Mouse (Mus musculus) natural killer cell, adult 2 months (primary cell): Measurements from ENCODE around the gene Ogdh.

Experiments used
- DNase-seq, 2 experiments: peaks; one replicate each; pipeline ENCODE4 v3.0.0; 2022; ENCODE audit warnings: low spot score in 2 of 2

Ogdh gene

DNA sequence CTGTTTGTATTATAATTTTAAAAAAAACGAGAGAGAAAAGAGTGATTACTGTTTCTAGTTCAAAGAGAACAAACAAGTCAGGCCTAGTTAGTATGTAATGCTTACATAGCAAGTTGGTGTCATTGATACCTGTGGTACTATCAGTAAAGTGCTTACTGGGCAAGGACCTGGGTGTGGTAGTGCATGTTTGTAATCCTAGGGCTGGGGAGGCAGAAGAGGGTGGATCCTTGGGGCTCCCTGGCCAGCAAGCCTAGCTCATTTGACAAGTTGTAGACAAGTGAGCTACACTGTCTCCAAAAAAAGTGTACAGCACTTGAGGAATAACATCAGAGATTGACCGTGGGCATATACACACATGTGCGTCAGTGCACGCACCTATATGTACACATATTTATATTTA, 3.2 kb downstream of the Ogdh start:
- no peak for DNase-seq

DNA sequence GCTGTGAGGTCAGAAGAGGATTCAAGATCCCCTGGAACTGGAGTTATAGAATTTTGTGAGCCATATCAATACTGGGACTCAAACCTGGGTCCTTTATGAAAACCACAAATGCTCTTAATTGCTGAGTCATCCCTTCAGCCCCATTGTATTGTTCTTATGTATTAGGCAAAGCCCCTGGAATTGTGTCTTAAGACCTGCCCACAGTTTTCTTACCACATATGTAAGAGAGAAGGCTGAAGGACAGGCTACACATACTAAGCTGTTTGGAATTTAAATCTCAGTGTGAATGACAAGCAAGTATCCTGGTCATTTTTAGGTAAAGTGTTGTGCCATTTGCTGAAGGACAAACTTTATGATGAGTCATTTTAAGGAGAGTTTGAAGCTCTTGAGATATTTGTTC, 4.6 kb downstream of the Ogdh start:
- no peak for DNase-seq

DNA sequence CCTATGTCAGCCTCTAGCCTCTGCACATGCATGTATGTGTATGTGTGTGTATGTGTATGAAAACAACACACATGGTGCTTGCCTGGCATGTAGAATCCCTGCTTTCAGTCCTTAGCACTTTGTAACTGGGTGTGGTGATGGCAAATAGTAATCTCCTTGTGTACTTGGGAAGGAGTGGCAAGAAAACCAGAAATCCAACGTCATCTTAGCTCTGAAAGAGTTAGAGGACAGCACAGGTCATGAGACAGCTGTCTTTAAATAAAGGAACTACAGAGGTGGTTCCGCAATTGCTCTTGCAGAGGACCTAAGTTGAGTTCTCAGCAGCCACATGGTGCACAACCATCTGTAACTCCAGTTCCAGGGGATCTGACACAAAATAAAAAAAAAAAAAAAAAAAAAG, 8.0 kb downstream of the Ogdh start:
- no peak for DNase-seq

DNA sequence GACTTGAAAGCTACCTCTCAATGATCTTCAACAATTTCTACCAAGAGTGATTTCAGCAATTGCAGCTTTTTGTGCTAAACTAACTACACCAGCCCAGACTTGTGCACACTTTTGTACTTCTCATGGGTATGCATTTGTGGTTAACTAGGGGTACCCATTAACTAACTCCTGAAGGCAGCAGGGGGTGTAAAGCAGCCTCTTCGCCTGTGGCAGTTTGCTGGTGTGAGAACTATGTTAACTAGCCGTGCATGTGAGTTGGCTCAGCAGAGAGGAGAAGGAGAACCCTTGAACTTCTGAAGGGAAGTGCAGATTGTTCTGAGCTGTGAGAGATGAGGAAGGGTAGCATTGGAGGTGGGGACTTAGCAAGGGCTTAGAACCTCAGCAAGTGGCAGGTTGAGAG, 11.4 kb downstream of the Ogdh start:
- no peak for DNase-seq

DNA sequence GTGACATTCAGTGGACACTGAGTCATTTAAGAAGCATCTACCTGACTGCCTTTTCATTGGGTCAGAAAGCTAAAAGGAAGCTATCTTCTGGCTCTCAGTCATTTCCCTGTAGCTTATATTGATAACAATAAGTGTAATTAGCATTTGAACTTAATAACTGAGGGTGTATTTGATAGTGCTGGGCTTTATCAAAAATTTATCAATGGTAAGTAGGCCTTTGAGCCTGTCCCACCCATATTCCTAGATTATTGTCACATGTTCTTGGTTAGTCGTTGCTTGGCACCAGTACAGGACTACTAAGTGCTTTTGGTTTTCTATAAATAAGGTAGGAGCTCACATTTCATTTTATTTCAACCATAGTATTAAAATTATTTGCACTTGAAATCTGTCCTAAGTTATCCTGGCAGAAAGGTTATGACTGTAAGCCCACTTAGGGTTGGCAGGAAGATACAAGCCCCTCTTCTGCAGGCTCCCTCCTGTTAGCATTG, 14.6 kb downstream of the Ogdh start:
- DNase-seq: no peak

DNA sequence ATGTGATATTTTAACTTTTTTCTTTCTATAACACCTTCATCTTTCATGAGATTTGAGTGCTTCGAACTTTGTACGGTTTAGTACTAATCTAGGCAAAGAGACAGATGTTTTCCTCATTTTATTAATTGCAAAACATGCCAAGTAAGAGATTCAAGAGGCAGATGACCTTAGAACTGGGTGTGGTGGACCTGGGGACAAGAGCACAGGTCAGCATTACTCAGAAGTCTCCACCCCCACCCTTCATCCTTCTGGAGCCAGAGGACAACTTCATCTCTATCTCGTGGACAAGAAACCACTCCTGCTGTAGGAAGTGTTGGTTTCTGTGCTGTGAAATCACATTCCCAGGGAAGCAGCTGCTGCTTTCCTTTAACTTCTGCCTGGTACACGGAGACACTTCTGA, 16.7 kb downstream of the Ogdh start:
- no peak for DNase-seq

DNA sequence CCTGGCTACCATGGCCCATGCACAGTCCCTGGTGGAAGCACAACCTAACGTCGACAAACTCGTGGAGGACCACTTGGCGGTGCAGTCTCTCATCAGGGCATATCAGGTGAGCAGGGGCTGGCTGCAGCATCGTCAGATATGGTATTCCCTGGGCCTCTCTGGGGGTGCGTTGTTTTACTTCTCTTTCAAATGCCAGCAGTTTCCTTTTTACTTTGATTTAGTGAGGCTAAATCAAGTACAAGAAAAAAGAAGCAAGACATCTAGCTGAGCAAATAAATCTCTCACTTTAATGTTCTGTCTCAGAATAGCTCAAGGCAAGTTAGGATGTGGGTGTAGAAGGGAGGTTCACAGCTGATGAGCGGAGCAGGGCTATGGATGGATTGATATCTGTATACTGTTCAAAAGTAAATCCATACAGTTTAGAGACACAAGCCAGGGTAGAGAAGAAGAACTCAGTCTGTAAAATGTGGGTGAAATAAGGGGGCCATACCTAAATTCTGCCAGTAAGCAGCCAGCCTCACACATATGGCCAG, 22.5 kb downstream of the Ogdh start:
- DNase-seq: no peak

DNA sequence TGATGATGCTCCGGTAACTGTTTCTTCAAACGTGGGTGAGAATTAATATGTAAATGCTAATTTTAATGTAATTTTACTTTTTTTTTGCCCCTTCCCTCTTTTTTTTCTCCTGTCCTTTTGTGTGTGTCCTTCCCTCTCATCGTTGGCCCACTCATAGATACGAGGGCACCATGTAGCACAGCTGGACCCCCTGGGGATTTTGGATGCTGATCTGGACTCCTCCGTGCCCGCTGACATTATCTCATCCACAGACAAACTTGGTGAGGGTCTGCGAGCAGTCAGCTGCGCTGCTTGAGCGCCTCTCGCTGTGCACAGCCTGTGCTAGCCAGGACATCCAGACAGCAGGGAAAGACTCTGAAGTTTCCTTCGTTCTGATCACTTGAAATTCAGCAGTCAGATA, 25.4 kb downstream of the Ogdh start:
- no peak for DNase-seq

DNA sequence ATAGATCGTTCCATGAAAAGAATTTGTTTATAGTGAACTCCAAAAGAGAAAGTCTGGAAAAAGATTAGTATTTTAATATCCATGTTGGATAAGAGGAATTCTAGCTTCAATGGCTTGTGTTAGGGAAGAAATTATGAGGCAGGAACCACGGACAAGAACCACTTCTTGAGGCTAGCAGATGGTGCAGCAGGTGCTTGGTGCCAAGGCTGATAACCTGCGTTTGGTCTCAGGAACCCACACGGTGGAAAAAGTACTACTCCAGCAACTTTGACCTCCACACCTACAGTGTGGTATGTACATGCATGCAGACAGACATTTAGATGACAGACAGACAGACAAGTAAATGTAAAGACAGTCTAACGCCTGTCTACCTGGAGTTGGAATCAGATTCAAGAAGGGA, 27.1 kb downstream of the Ogdh start:
- DNase-seq: no peak

DNA sequence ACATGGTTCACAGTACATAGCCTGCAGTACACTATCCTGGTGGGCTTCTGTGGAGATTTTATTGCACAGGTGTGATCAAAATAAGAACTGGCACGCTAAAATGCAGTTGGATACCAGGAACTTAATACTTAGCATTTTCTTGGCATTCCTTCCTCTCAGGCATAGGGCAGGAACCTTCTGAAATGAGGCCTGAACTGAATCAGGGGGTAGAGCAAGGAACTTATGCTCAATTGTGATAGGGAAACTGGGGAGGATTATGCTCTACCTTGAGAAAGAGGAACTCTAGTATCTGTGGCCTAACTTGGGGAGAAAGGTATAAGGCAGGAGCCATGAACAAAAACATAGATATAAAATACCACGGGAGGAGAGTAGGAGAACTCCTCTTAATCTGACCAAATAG, 27.9 kb downstream of the Ogdh start:
- DNase-seq: no peak

DNA sequence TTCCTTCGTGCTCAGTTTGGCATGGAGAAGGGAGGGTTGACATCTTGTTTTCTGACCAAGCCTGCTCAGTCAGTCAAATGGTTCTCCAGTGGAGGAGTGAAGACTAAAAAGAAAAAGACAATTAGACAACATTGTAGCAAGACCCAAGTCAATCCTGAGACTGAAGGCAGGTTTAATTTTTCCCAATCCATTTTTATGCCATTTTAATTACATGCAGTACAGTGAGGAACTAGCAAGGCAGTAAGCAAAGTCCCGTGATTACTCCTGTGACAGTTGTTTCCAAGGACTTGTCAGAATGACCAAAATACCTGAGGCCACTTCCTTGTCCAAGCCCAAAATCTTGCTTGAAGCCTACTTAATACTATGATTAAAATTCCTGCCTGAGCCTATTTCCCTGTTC, 30.7 kb downstream of the Ogdh start:
- no peak for DNase-seq

DNA sequence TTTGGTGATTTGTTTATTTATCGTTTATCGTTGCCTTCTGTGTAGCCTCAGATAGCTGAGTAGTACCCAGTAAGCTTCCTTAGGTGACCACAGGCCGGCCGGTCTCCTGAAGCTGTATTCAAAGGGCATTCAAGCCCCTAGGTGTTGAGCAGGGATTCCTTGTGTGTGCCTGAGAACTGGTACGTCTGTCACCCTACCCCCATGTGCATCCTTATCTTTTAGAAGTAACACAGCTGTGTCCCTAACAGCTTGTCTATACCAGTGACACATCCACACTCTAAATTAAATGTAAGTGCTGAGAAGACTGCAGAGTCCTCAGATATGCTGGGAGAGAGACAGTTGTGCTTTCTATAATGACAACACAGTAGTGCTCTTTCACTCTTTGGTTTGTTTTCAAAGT, 31.9 kb downstream of the Ogdh start:
- DNase-seq: no peak

DNA sequence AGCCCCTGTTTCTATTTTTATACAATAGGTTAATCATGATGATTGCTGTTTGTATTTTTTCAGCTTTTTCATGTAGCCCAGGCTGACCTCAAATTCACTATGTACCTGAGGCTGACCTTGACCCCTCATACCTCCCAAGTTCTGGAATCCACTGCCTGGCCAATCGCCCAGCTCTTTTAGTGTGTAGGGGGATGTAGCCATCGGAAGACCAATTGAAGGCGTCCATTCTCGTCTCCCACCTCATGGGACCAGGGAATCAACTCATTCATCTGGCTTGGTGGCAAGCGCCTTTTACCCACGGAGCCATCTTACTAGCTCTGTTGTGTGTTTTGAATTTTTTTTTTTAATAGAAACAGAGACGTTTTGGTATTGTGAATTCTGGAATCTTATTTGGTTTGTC, 39.8 kb downstream of the Ogdh start:
- no peak for DNase-seq

DNA sequence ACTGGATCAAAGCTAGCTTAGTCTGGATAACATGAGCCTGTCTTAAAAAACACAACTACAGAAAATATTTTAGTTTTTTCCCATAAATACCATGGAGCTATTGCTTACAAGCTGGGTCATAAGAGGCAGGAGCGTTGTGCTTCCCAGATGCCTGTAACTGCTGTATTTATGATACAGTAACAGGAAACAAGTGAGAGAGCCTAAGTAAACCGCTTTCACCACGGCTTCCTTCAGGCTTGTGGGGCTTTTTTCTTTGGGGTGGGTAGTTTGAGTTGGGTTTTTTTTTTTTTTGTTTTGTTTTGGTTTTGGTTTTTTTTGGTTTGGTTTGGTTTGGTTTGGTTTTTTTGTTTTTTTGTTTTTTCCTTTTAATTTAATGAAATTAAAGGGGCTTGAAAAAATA, 41.2 kb downstream of the Ogdh start:
- DNase-seq: peak in 1 of 2 experiments; percentile 18

DNA sequence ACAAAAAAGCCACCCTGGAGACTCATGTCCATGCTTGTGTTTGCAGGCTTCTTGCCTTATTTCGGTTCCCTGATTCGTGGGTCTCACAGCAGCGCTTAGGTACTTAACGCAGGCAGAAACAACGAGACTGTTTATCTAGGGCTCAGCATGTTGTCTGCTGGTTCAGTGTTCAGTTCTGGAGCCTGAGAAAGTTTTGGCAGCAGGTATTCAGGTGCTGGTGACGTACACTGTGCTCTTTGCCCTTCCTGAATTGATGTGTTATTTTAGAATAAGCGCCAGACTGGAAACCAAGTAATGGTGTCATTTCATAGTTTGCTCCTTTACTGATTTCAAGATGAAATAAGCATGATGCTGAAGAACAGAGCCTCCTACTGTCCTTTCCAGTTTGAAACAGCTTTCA, 42.0 kb downstream of the Ogdh start:
- no peak for DNase-seq

DNA sequence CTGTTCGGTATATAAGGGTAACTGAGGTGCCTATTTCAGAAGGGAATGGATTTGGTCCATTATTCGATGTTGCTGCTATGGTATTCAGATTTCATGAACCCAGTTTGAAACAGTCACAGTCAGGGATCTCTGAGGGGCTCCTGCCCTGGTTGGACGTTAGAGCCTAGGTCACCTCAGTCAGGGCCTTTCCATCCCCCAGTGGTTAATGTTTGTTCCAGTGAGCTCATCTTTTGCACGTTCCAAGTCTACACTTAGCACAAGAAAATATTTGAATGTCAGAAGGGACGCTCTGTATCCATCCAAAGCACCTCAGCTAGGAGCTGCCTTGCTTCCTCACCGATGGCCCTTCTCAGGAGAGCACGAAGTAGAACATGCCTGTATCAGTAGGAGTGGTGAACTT, 43.9 kb downstream of the Ogdh start:
- no peak for DNase-seq

DNA sequence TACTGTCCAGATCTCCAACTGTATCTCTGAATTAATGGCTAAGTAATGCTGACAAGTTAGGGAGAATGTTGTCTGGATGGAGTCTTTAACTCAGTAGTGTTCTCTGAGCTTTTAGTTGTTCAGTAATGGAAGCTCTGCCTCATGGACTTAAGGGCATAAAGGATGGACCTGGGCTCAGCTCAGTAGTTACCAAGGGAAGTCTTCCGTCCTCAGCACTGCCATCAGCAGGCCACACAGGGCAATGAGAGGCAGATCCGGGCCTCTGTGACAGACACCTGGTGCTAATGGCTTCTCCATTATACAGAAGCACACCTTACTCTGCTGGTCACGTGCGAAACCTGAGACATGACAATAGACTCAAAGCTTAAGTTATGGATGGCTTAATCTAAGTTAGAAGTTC, 45.3 kb downstream of the Ogdh start:
- no peak for DNase-seq

DNA sequence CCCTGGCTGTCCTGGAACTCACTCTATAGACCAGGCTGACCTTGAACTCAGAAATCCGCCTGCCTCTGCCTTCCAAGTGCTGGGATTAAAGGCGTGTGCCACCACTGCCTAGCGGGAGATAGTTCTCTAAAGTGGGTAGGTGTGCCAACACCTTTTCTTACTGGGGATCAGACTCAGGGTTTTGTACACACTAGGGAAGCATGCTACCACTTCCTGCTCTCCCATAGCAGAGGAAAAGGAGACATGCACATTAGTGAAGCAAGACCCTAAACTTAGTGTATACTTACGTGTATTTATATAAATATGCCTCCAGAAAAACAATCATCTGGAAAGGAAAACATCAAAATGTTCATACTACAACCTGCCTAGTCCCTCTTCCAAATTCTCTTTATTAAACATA, 54.5 kb downstream of the Ogdh start:
- no peak for DNase-seq

DNA sequence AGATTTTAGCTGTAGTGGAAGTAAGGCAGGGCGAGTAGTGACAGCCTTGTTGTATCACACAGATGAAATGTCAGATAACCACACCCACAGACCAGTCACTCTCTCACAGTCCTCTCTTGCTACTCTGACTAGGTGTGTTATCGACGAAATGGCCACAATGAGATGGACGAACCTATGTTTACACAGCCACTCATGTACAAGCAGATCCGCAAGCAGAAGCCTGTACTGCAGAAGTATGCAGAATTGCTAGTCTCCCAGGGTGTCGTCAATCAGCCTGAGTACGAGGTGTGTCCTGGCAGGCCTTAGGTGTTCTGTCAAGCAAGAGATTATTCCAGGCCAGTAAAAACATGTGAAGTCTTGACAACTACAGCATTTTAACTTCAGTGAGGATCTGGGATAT, 55.5 kb downstream of the Ogdh start:
- no peak for DNase-seq

DNA sequence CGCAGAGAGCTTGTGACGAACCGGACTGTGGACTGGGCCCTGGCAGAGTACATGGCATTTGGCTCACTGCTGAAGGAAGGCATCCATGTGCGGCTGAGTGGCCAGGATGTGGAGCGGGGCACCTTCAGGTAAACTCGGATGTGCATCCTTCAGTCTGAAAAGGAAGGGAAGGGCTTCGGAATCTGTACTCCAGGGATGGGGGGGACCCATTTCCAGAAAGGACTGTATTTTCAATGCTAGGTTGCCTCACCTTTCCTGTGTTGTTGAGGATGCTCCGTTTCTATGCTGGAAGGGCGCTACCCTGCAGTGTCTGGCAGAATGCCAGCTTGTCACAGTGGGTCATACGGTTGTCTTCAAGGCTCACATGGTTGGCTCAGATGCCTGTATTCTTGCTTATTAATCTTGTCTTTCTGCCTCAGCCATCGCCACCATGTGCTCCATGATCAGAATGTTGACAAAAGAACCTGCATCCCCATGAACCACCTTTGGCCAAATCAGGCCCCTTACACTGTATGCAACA, 57.3 kb downstream of the Ogdh start:
- DNase-seq: no peak

DNA sequence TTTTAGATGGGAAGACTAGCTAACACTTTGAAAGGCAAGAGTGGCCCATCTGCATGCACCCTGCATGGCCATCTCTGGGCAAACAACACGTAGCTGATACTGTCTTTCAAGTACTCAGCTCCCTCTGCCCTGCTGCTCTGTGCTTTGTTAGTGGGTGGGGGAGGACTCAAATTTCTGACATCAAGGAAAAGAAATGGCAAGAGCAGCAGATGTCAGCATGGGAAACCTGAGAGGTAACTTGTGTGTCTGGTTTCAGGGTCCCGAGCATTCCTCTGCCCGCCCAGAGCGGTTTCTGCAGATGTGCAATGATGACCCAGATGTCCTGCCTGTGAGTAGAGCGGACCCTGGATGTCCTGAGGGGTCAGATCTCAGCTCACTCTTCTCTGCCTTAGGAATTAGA, 58.2 kb downstream of the Ogdh start:
- no peak for DNase-seq

DNA sequence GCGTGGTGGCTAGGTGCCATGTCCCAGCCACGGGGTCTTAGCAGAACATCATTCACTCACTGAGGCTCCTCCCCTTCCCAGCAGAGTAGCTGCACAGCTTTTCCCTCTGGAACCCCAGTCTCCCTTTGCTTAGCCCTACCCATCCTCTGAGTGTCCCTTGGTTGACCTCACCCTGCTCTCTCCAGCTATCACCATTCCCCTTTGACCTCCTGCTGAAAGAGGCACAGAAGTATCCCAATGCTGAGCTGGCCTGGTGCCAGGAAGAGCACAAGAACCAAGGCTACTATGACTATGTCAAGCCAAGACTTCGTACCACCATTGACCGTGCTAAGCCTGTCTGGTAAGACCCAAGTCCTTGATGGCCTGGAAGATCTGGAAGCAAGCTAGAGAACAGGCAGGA, 63.7 kb downstream of the Ogdh start:
- no peak for DNase-seq

DNA sequence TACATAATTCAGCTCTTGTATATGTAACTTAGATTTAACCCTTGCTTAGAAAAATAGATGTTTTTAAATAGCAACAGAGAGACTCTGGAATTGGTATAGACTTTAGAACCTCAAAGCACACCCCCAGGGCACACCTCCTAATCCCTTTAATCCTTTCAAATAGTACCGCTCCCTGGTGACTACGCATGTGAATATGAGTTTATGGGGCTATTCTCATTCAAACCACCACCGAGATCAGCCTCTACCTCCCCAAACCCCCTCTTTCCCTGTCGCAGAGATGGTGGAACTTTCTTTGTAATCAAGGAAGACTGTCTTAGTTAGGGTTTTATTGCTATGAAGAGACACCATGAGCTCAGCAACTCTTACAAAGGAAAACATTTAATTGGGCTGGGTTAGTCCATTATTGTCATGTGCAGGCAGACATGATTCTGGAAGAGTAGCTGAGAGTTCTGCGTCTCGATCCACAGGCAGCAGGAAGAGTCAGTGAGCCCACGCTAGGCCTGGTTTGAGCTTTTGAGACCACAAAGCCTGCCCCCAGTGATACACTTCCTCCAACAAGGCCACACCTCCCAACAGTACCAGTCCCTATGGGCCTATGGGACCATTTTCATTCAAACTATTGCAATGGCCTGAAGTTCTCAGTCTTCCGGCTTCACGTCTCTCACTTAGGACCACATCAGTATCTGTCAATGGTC, 73.3 kb downstream of the Ogdh start:
- no peak for DNase-seq

DNA sequence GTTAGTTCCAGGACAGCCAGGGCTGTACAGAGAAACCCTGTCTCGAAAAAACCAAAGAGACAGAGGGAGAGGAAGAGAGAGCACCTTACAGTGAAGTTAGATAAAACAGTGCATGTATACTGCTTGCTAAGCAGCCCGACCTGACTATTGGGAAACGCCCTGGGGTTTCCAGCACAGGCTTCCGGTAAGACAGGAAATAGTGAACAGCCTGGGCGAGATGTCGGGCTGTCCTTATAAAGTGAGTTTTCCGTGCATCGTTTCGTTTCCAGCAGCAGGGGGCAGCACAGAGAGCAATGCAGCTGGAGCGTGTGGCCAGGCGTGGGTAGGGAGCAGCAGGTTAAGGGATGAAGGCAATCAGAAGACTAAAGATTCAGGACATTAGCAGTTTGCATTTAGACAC, 74.5 kb downstream of the Ogdh start:
- DNase-seq: peak; percentile 80 to 83
